Mouse (Mus musculus): ENCODE measurements around the gene Anp32a.

The Anp32a gene

GRCm38 (mm10) chr9:62341123-62341486 is at the start of gene Anp32a:
Anp32a (plus strand) TSS chr9:62341293.
- in situ Hi-C loops (cut with MboI; ENCODE audit: low pct_unique_long_range_greater_than_20kb in 1 of 2, low sequenced_read_pairs in 2 of 2, unreplicated experiment in 1 of 2) = no loop called here

GRCm38 (mm10) chr9:62295006-62295698 is 45.9 kb upstream of the Anp32a start:
- in situ Hi-C loops (cut with MboI; ENCODE audit: low pct_unique_long_range_greater_than_20kb in 1 of 2, low sequenced_read_pairs in 2 of 2, unreplicated experiment in 1 of 2) = loop anchor here in 1 of 2 experiments (10.0 kb wide), 1 partner anchor 120 kb away; no protein-coding TSS in a partner anchor

GRCm38 (mm10) chr9:62296891-62297290 is 44.2 kb upstream of the Anp32a start:
- in situ Hi-C loops (cut with MboI; ENCODE audit: low pct_unique_long_range_greater_than_20kb in 1 of 2, low sequenced_read_pairs in 2 of 2, unreplicated experiment in 1 of 2) = loop anchor here in 1 of 2 experiments (10.0 kb wide), 1 partner anchor 118 kb away; no protein-coding TSS in a partner anchor

- in situ Hi-C loops (cut with MboI; ENCODE audit: low pct_unique_long_range_greater_than_20kb in 1 of 2, low sequenced_read_pairs in 2 of 2, unreplicated experiment in 1 of 2) = no loop called here
Measured at GRCm38 (mm10) chr9:62315556-62315955, 25.5 kb upstream of the Anp32a start.

GRCm38 (mm10) chr9:62318729-62319128 is 22.4 kb upstream of the Anp32a start:
- in situ Hi-C loops (cut with MboI; ENCODE audit: low pct_unique_long_range_greater_than_20kb in 1 of 2, low sequenced_read_pairs in 2 of 2, unreplicated experiment in 1 of 2) = no loop called here

- in situ Hi-C loops (cut with MboI; ENCODE audit: low pct_unique_long_range_greater_than_20kb in 1 of 2, low sequenced_read_pairs in 2 of 2, unreplicated experiment in 1 of 2) = no loop called here
Measured at GRCm38 (mm10) chr9:62323816-62324215, 17.3 kb upstream of the Anp32a start.

- in situ Hi-C loops (cut with MboI; ENCODE audit: low pct_unique_long_range_greater_than_20kb in 1 of 2, low sequenced_read_pairs in 2 of 2, unreplicated experiment in 1 of 2) = no loop called here
Measured at GRCm38 (mm10) chr9:62325965-62326364, 15.1 kb upstream of the Anp32a start.

- in situ Hi-C loops (cut with MboI; ENCODE audit: low pct_unique_long_range_greater_than_20kb in 1 of 2, low sequenced_read_pairs in 2 of 2, unreplicated experiment in 1 of 2) = no loop called here
Measured at GRCm38 (mm10) chr9:62334298-62334825, 6.7 kb upstream of the Anp32a start.

GRCm38 (mm10) chr9:62335396-62335795 is 5.7 kb upstream of the Anp32a start:
- in situ Hi-C loops (cut with MboI; ENCODE audit: low pct_unique_long_range_greater_than_20kb in 1 of 2, low sequenced_read_pairs in 2 of 2, unreplicated experiment in 1 of 2) = no loop called here

GRCm38 (mm10) chr9:62337924-62338635 is 3.0 kb upstream of the Anp32a start:
- in situ Hi-C loops (cut with MboI; ENCODE audit: low pct_unique_long_range_greater_than_20kb in 1 of 2, low sequenced_read_pairs in 2 of 2, unreplicated experiment in 1 of 2) = no loop called here

GRCm38 (mm10) chr9:62338636-62339191 is 2.4 kb upstream of the Anp32a start:
- in situ Hi-C loops (cut with MboI; ENCODE audit: low pct_unique_long_range_greater_than_20kb in 1 of 2, low sequenced_read_pairs in 2 of 2, unreplicated experiment in 1 of 2) = no loop called here

GRCm38 (mm10) chr9:62340301-62341122 is 581 bp upstream of the Anp32a start:
- in situ Hi-C loops (cut with MboI; ENCODE audit: low pct_unique_long_range_greater_than_20kb in 1 of 2, low sequenced_read_pairs in 2 of 2, unreplicated experiment in 1 of 2) = no loop called here

- in situ Hi-C loops (cut with MboI; ENCODE audit: low pct_unique_long_range_greater_than_20kb in 1 of 2, low sequenced_read_pairs in 2 of 2, unreplicated experiment in 1 of 2) = no loop called here
Measured at GRCm38 (mm10) chr9:62341701-62342440, 778 bp downstream of the Anp32a start.

GRCm38 (mm10) chr9:62342441-62343191 is 1.5 kb downstream of the Anp32a start:
- in situ Hi-C loops (cut with MboI; ENCODE audit: low pct_unique_long_range_greater_than_20kb in 1 of 2, low sequenced_read_pairs in 2 of 2, unreplicated experiment in 1 of 2) = no loop called here

- in situ Hi-C loops (cut with MboI; ENCODE audit: low pct_unique_long_range_greater_than_20kb in 1 of 2, low sequenced_read_pairs in 2 of 2, unreplicated experiment in 1 of 2) = no loop called here
Measured at GRCm38 (mm10) chr9:62343192-62343903, 2.3 kb downstream of the Anp32a start.

GRCm38 (mm10) chr9:62343904-62344491 is 2.9 kb downstream of the Anp32a start:
- in situ Hi-C loops (cut with MboI; ENCODE audit: low pct_unique_long_range_greater_than_20kb in 1 of 2, low sequenced_read_pairs in 2 of 2, unreplicated experiment in 1 of 2) = no loop called here
